Mouse (Mus musculus): ENCODE measurements around the gene Reep3. TPM values are rescaled to one million over a fixed set of nuclear protein-coding genes. Genes with fewer than 3 reads are reported as not detected.

The Reep3 gene
- total RNA-seq, 4 experiments from 2014 or later: 20.1 to 23.5 (median 21.3) TPM

DNA sequence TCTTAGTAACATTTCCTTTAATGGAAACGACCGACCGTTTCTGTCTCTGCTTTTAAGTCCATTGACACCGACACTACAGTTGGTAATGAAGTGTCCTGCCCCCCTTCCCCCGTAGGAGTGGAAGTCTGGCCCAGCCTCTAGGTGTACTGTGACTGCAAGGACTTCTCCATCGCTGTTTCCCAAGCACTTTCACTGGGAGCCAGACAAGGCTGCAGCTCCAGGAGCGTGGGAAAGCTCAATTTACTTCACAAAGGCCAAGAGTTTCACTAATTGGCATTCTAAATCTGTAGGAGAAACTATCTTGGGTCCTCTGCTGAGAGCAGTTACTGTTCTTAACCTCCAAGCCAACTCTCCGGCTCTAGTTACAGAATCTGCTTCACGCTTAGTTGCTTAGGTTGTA is 43.3 kb downstream of the Reep3 start:
- DNase-seq (ENCODE audit: low spot score in 2 of 2): no peak

- DNase-seq (ENCODE audit: low spot score in 2 of 2): no peak
Measured at GRCm38 (mm10) chr10:67052429-67052828, 44.3 kb downstream of the Reep3 start.

DNA sequence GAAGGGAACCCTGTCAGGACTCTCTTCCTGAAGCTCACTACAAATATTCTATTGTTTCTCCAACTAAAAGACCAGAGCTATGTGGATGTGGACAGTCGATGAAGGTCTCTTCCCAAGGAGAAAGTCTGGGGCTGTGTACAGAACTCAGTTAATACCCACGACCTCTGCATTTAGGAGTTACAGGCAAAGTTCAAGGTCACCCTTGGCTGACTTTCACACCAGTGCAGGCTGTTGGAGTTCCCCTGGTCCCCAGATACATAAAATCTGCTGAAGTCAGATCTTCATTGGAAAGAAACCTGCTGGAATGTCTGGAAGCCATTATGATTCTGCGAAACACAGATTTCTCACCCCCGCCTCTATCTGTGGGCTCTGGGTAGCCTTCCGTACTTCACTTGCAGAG is 45.3 kb downstream of the Reep3 start:
- DNase-seq (ENCODE audit: low spot score in 2 of 2): no peak

DNA sequence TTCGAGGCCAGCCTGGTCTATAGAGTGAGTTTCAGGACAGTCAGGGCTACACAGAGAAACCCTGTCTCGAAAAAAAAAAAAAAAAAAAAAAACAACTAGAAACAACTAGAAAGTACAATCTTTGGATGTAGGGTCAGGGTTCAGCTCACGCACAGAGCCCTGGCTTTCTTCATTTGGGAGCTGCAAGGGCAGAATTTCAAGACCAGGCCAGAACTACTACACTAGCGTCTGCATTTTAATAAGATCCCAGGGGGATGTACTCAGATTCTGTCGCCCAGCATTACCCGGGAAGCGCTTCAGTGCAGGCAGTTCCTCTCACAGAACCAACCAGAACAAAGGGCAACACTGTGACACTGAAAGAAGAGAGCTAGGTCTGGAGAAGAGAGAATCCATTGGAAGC is 46.0 kb downstream of the Reep3 start:
- no peak for DNase-seq (ENCODE audit: low spot score in 2 of 2)

DNA sequence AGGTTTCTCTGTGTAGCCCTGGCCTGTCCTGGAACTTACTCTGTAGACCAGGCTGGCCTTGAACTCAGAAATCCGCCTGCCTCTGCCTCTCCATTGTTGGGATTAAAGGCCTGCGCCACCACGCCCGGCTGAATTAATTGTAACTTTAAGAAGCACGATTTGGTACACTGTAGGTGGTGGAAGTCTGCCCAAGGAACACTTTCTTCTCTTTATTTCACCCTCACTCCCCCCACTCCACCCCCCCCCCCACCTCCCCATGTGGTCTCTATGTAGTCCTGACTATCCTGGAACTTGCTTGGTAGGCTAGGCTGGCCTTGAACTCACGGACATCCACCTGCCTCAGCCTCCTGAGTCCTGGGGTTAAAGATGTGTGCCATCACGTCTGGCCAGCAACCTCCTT is 47.1 kb downstream of the Reep3 start:
- DNase-seq (ENCODE audit: low spot score in 2 of 2): no peak

DNA sequence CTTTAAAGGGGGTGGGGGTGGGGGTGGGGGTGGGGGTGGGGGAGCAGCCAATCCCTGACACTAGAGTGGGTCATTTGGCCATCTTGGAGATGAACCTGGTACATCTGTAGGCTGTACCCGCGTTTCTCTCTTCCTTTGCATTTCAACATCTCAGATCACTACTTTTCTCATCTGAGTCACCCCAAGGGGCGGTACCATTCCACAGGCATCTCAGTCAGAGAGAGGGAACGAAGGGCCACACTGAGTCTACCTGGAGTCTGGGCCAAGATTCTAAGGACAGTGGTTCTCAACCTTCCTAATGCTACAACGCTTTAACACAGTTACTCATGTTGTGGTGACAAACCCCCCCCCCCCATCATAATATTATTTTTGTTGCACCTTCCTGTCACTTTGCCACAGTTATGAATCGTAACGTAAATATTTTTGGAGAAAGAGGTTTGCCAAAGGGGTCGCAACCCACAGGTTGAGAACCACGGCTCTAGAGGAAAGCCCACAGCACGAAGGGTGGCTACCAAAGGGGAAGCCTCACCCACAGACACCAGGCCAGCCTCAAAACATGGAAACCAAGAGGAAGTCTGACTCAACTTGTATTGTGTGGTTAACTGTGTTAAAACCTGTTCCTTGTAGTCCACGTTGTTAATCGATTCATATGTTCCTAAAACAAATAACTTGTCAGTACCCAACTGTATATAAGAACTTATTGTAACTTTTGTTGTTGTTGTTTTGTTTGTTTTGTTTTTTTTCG is 47.7 kb downstream of the Reep3 start:
- no peak for DNase-seq (ENCODE audit: low spot score in 2 of 2)

DNA sequence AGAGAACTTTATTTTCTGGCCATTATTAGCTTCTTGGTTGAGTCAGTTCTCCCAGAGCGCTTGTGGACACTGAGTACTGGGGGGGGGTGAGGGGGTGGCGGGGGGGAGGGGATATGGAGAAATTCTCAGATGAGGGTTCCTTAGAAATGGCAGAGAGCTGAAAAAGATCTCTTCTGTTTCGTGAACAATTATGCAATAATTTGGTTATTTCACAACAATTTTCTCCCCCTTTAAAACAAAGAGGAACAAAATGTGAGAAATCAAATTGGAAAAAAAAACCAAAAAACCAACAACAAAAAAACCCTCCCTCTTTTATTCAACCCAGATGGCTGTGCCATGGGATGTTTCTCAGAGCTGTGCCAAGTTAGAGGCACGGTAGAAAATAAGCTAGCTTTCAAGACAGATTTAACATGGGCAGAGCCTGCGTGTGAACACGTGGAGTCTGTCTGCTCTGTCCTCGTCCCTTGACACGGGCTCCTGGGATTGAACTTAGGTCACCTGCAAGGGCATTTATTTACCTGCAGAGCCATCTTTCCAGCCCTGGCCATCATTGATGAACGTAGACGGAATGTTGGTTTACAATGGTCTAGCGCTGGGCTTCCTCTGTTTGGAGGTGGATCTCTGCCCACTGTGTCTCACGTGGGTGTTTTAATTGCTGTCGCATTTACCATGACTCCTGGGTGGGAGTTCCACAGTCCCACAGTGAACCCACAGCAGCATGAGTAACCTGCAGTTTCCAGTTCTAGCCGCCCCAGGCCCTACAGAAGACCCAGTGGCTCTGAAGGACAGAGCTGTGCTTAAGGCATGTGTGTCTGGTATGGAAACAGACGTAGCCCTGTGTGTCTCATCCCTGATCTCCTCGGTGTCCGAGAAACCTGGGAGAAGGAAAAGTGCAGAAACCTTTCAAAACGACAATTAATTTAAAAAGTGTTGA is 48.8 kb downstream of the Reep3 start:
- DNase-seq (ENCODE audit: low spot score in 2 of 2): no peak

DNA sequence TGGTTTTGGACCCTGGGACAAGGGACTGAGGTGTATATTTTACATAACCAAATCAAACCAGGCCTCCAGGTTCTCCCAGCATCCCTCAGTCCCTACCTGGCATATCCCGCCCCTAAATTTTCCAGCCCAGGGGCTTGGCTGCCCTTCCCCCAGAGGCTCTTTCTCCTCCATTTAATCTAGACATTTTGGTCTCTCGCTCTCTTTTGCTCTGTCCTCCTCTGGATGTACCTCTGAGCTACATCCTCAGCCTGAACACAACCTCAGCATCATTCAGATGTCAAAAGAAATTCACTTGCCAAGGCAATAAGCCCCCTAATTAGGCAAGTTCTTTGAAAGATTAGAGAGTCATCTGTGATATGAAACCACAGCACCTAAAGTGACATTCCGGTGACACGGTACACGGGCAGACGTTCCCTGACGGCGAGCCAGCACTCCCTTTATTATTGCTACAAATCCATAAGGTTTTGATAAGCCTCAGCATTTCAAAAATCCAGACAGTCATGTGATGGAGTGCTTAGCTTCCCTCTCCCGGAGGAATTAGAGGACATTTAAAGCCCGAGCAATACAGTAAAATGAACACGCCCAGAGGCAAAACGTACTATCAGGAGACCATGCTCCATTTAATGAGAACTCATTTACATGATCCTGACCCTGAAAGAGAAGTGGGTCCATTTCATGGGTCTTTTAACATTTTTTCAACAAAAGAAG is 51.4 kb downstream of the Reep3 start:
- no peak for DNase-seq (ENCODE audit: low spot score in 2 of 2)

DNA sequence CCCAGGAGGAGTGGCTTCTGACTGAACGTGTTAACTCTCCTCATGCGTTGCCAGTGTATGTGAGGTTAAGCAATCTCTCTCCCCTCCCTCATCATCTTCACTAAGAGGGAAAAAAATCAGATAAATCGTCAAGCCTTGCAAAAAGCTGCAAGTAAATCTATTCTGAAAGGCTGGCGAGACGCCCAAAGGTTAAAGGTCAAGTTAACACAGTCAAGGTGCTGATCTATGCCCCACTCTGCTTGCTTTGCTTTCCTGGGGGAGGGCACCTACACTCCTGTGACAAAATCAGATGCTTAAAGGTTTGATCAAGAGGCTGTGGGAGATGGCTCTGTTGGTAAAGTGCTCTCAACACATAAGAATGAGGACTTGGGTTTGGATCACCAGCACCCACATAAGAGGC is 52.4 kb downstream of the Reep3 start:
- DNase-seq (ENCODE audit: low spot score in 2 of 2): no peak

DNA sequence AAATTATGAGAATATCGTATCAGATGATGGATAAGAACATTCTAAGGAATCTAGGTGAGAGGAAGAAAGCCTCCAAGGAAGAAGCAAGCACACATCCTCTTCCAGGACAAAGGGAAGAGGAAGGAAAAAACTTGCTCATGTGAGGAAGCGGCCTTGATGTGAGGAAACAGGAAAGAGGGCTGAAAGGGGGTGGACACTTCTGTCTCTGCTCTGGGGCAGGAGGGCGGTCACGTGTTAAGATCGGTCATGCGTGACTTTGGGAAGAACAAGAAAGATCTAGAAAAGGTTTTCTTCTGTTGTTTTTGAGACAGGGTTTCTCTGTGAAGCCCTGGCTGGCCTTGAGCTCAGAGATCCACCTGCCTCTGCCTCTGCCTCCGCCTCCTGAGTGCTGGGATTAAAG is 53.5 kb downstream of the Reep3 start:
- no peak for DNase-seq (ENCODE audit: low spot score in 2 of 2)

GRCm38 (mm10) chr10:67040410-67040809 is 56.3 kb downstream of the Reep3 start:
- DNase-seq (ENCODE audit: low spot score in 2 of 2): no peak

DNA sequence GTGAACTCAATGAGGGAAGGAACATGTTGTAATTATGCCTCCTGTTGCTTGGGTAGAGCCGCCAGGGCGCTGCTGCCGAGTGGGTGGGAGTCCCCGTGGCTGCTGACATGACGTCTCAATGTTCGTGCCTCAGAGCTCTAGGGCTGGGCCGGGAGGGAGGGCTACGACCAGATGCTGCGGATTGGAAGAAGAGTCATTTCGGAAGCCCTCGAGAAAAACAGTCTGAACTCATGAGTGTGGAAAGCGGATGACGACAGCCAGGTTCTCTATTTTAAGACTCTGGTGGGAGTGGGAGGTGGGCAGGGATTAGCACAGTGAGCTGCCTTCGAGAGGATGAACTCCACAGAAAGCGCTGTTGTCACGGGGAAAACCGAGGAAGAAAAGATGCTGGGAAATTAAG is 57.7 kb downstream of the Reep3 start:
- peak; percentile 32 to 77 for DNase-seq (ENCODE audit: low spot score in 2 of 2)

- no peak for DNase-seq (ENCODE audit: low spot score in 2 of 2)
Measured at GRCm38 (mm10) chr10:67036542-67036941, 60.2 kb downstream of the Reep3 start.

- no peak for DNase-seq (ENCODE audit: low spot score in 2 of 2)
Measured at GRCm38 (mm10) chr10:67036141-67036540, 60.6 kb downstream of the Reep3 start.

GRCm38 (mm10) chr10:67031186-67031585 is 65.6 kb downstream of the Reep3 start:
- no peak for DNase-seq (ENCODE audit: low spot score in 2 of 2)

GRCm38 (mm10) chr10:67029297-67029696 is 67.4 kb downstream of the Reep3 start:
- DNase-seq (ENCODE audit: low spot score in 2 of 2): no peak

DNA sequence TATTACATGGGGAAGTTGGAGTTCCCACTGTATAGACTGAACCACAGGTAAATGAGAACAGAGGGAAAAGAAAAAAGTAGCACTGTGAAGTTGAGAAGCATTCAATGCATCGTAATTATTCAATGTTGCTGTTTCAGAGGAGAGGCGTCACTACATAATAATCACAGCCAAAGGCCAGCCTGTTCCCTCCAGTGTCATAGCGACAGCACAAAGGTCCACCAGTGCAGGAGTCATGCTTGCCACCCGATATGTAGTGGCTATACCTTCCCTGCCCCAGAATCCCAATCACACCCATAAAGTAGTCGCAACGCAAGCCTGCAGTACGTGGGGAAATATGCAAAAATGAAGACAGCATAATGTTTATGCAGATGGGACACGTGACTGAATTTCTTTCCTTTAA is 70.4 kb downstream of the Reep3 start:
- DNase-seq (ENCODE audit: low spot score in 2 of 2): no peak

DNA sequence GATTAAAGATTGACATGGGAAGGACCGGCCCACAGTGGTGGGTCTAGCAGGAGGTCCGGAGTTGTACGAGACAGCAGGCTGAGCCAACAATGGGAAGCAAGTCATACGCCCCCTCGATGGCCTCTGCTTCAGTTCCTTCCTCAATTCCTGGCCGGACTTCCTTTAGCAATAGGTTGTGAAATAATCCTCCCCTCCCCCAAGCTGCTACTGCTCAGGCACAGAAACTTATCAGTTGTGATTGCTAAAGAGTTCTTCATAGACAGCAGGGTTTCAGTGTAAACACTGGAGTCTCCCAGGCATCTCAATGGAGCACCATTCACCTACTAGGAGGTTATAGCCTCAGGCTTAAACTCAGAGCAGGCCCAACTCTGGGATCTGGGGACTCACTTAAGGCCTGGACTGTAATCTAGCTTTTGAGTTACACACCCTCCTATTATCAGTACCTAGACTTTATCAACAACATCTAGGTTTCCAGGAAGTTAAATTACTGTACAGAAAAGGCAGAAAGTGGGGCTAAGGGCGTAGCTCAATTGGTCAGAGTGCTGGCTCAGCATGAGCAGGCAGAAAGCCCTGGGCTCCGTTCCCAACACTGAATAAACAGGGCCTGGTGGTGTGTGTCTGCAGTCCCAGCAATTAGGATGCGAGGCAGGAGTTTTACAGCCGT is 71.0 kb downstream of the Reep3 start:
- peak in 1 of 2 experiments; percentile 50 for DNase-seq (ENCODE audit: low spot score in 2 of 2)

- DNase-seq (ENCODE audit: low spot score in 2 of 2): no peak
Measured at GRCm38 (mm10) chr10:67024391-67024790, 72.4 kb downstream of the Reep3 start.

GRCm38 (mm10) chr10:67023092-67023491 is 73.7 kb downstream of the Reep3 start:
- no peak for DNase-seq (ENCODE audit: low spot score in 2 of 2)

GRCm38 (mm10) chr10:67021494-67021893 is 75.3 kb downstream of the Reep3 start:
- DNase-seq (ENCODE audit: low spot score in 2 of 2): no peak
